Mouse (Mus musculus) layer of hippocampus, adult 11-12 months (tissue): ENCODE results near the gene Sipa1l3.
A peak's percentile ranks its signal among the peaks of the same experiment; 100 is the strongest.

ENCODE experiments used
- DNase-seq: peaks from one replicate; pipeline ENCODE4 v3.0.0; 2022; ENCODE audit warnings: low spot score

Sipa1l3 gene

GRCm38 (mm10) chr7:29304463-29305262, 213.8 kb downstream of the Sipa1l3 start:
- peak; percentile 35 for DNase-seq

- peak; percentile 92 for DNase-seq
Measured at GRCm38 (mm10) chr7:29303738-29304462, 214.5 kb downstream of the Sipa1l3 start, which contains the start of gene Dpf1. Dpf1 (plus strand) TSS chr7:29303951.

GRCm38 (mm10) chr7:29302641-29303040, 215.8 kb downstream of the Sipa1l3 start:
- peak; percentile 2 for DNase-seq

GRCm38 (mm10) chr7:29301127-29301566, 217.3 kb downstream of the Sipa1l3 start:
- DNase-seq = peak; percentile 74

- DNase-seq = peak; percentile 79
Measured at GRCm38 (mm10) chr7:29296998-29297397, 221.4 kb downstream of the Sipa1l3 start.

GRCm38 (mm10) chr7:29295861-29296647, 222.4 kb downstream of the Sipa1l3 start:
- no peak for DNase-seq

GRCm38 (mm10) chr7:29294111-29294761, 224.2 kb downstream of the Sipa1l3 start:
- no peak for DNase-seq

- DNase-seq = no peak
Measured at GRCm38 (mm10) chr7:29293131-29294065, 225.0 kb downstream of the Sipa1l3 start.

GRCm38 (mm10) chr7:29292458-29293098, 225.9 kb downstream of the Sipa1l3 start:
- DNase-seq = no peak

GRCm38 (mm10) chr7:29291616-29292457, 226.6 kb downstream of the Sipa1l3 start:
- DNase-seq = peak; percentile 56

GRCm38 (mm10) chr7:29290691-29291485, 227.6 kb downstream of the Sipa1l3 start:
- DNase-seq = peak; percentile 64

GRCm38 (mm10) chr7:29289856-29290255, 228.6 kb downstream of the Sipa1l3 start:
- DNase-seq = peak; percentile 21

- peak; percentile 66 for DNase-seq
Measured at GRCm38 (mm10) chr7:29288942-29289638, 229.4 kb downstream of the Sipa1l3 start, which contains the start of gene Ppp1r14a. Ppp1r14a (plus strand) TSS chr7:29289308.

- no peak for DNase-seq
Measured at GRCm38 (mm10) chr7:29288079-29288478, 230.4 kb downstream of the Sipa1l3 start.

GRCm38 (mm10) chr7:29287481-29287880, 231.0 kb downstream of the Sipa1l3 start:
- DNase-seq = no peak

- no peak for DNase-seq
Measured at GRCm38 (mm10) chr7:29284523-29284922, 233.9 kb downstream of the Sipa1l3 start.

GRCm38 (mm10) chr7:29283876-29284275, 234.6 kb downstream of the Sipa1l3 start:
- DNase-seq = no peak
